Mouse (Mus musculus) heart, adult 8-10 months (tissue): Measurements from ENCODE around the gene Dcdc2a. TPM values are rescaled to one million over a fixed set of nuclear protein-coding genes. Genes with fewer than 3 reads are reported as not detected.

Experiments used
- DNase-seq: peaks from one replicate; pipeline ENCODE4 v3.0.0; 2022; ENCODE audit warnings: low spot score
- total RNA-seq, 4 experiments: library from RNA; stranded (reverse); gene quantifications; 2 replicates each; pipeline ENCODE4 v1.2.4; 2022

Dcdc2a gene
- total RNA-seq: not detected

DNA sequence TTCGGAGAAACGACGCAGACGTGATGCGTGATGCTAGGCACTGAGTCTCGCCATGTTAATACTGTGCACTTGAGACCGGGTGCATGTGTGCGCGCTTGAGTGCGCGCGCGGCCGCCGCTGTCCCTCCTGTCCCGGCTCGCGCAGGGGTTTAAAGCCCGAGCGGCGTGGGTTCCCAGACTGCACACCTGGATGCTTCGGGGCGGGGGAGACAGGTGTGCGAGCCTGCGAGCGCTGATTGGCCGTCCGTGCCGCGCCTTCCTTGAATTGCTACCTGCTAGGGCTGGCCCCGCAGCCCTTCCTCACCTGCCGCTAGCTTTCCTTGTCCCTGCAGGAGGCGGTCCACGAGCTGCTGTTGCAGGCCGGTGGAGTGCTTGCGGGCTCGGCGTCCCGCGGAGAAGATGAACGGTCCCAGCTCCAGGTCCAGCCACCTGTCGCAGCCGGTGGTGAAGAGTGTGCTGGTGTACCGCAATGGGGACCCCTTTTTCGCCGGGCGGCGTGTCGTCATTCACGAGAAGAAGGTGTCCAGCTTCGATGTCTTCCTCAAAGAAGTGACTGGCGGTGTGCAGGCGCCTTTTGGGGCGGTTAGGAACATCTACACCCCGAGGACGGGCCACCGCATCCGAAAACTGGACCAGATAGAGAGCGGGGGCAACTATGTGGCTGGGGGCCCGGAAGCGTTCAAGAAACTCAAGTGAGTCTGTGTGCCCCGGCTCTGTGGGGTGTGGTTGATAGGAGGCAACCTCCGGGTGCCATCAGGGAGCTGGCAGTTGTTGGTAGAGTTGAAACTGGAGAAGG lies at the start of gene Dcdc2a:
Gene Dcdc2a, plus strand, starts transcription at position 132 of the 795 bp plus-strand sequence.
- no peak for DNase-seq

DNA sequence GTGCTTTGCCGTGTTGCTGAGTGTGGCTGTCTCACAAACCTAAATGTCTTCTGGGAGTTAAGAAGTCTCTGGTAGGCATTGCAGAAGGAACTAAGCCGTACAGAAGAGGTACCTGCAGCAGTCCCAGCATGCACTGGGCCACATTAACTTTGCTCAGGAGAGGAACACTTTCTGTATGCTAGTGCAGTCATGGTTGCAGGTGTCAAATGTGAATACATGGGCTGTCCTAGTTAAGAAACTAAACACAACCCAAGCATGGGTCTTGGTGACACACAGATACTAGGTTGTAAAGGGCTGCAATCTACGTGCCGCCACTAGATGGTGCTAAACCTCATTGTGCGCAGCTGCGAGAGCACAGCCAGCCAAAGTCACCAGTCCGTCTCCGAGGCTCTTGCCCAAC lies 48.7 kb upstream of the Dcdc2a start:
- no peak for DNase-seq

DNA sequence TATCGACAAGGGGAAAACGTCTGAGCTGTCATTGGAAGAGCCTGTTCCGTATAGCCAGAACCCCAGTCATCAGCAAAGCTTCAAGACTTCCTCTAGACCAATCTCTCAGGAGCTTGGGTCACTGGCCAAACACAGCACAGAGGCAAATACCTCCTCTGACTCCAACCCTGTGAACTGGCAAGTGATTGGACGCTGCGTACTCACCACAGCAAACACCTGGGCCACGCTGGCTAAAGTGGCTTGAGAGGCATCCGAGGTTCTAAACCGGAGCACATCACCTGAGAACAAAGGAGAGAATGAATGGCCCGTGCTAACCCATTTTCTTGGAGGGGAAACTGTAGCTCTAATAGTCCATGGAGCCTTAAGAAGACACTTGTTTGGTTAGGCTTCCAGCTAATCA lies 37.5 kb upstream of the Dcdc2a start:
- DNase-seq: no peak

DNA sequence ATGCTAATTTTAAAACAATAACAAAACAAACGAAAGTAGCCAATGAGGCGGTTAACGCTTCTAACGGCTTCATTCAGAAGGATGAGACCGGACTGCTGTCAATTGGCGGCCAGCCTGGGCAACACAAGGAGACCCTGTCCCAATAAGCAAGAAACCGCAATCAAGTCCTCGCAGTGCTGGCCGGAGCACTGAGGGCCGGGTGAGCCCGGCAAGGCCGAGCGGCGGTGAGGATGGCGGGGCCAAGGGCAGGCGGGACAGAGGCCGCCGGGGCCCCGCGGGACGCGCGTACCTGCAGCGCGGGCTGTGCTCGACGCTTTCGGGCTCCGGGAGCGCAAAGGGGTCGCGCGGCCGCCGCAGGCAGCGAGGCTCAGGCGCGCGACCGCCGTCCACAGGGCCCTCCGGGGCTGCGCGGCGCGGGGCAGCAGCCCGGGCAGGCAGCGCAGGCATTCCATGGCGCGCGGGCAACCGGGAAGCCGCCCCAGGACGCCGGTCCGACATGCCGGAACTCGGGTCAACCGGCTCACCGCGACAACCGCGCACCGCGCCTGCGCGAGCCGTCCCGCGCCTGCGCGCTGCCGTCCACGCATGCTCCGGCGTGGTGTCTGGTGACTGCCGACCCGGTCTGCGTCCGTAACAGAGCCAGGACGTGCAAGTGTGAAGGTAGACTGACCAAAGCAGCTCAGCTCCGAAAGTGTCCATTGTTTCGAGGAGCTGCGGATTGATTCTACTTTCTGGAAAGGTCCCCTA lies 35.8 kb upstream of the Dcdc2a start, which contains the start of gene Mrs2:
Gene Mrs2, minus strand, starts transcription at position 587 of the 747 bp plus-strand sequence.
- peak; percentile 87 for DNase-seq

DNA sequence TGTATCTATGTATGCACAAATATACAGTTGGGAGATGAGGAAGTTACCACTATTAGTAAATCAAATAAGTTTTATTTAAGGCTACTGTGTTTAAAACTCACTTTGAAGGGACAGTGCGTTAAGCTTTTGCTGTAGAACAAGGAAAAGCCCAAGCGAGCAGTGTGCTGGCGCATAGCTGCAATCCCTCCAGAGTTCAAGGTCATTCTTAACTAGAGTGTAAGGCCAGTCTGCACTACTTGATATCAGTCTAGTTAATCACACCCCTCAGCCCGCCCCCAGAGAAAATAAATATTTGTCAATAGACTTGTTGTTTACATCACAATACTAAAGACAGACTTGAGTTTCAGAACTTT lies 35.3 kb upstream of the Dcdc2a start:
- DNase-seq: no peak

DNA sequence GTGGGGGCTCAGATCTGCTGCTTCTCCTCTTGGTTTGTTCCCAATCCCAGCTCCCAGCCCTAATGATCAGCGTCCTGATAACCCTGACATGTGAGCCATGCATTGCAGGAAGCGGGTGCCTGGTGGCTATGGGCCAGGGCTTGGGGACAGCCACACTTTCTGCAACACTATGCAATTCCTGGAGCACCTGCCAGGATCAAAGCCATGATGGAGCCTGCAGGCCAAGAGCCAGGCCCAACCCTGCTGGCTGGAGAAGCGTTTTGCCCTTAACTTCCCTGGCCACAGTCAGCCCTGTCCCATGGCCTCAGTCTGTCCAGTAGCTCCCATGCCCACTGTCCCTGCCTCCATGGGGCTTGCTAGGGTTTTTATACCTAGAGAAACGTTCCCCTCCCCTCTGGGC lies 33.4 kb upstream of the Dcdc2a start:
- no peak for DNase-seq

DNA sequence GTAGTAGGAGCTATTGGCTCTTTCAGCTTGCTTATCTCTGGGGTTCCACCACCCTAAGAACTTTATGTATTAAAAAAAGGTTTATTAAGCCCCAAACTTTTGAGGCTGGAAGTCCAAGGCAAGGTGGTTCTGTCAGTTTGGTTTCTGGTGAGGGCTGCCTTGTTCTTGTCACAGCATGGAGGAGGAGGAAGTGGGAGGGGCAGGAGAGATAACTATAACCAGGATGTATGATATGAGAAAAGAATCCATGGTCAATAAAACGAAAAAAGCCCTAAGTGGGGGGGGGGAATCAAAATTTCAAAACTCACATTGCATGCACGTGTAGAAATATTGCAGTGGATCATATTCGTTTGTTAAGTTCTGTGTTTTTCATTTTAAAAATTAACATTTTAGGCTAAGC lies 32.7 kb upstream of the Dcdc2a start:
- DNase-seq: no peak

DNA sequence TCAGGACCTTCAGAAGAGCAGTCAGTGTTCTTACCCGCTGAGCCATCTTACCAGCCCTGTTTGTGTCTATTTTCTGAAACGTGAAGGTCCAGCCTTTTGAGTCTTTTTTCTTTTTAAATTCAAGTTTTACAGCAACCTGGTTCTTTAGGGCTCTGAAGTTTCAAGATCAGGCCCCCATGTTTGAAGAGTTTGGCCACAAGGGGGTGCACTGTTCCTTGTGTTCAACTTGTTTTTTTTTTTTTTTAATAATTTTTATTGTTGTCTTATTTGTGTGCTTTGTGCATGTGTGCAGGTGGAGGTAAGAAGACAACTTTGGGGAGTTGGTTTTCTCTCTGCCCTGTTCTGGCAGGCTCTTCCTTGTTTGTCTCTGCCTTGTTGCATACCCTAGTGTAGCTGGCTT lies 31.1 kb upstream of the Dcdc2a start:
- no peak for DNase-seq

DNA sequence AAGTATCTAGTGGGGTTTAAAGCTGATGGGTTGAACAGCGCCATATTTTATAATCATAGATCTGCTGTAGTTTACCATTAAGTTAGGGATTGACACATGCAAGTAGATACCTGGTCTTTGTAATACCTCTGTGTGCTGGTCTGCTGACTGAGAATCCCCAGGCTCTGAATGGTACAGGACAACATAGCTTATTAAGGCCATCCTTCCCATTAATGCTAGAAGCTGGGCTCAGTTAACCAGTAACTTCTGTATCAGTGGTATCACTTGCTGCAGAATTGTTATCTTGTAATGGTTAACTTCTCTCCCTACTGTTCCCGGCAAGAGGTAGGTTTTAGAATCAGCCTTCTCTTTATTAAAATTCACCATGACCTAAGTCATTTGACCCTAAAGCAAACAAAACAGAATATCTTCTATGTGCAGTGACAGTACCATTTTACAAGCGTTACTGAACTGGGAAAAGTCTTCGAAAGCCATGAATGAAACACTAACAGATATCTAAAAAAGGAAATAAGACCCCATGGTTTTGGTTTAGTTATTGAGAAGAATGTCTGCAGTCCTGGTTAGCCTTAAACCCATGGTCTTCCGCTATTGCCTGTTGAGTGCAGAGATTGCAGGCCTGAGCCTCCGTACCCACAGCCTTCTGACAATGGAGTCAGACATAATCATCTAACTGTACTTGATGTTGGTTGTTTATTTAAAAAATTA lies 29.2 kb upstream of the Dcdc2a start:
- no peak for DNase-seq

DNA sequence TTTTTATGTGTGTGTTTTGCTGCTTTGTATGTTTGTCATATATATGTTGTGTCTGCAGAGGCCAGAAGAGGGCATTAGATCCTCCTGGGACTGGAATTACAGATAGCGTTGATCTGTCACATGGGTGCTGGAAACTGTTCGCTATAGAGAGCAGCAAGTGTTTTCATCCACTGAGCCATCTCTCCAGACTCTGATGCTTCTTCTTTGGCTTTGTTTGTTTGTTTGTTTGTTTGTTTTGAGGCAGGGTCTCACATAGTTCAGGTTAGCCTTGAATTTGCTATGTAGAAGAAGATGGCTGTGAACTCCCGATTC lies 28.7 kb upstream of the Dcdc2a start:
- no peak for DNase-seq

DNA sequence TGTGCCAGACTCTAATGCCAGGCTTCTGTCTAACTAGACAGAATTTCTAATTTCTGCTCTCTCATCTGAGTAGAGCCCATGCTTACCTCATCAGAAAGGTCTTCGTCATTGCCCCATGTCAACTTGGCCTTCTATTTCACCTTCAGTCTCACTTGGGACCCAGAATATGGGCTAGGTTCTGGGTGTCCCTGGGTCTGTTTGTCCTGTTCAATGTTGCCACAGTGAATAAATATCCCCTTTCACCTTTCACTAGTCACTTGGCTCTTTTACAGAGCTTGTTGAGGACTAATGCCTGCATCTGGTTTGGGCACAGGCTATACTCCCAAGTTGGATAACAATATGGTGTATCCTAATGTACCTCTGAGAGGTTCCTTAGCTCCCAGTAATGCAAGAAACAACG lies 16.3 kb upstream of the Dcdc2a start:
- no peak for DNase-seq

DNA sequence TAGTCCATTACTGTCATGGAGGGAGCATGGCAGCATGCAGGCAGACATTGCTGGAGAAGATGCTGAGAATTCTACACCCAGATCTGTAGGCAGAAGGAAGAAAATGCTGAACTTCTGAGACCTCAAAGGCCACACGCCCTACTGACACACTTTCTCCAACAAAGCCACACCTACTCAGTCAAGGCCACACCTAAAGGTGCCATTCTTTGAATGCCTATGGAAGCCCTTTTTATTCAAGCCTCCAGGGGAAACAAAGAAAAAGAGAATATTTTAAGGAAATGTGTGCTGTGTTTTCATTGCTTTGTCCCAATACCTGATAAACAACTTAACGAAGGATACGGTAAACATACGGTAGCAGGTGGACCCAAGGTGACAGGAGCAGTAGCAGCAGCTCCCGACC lies 3.1 kb upstream of the Dcdc2a start:
- no peak for DNase-seq

DNA sequence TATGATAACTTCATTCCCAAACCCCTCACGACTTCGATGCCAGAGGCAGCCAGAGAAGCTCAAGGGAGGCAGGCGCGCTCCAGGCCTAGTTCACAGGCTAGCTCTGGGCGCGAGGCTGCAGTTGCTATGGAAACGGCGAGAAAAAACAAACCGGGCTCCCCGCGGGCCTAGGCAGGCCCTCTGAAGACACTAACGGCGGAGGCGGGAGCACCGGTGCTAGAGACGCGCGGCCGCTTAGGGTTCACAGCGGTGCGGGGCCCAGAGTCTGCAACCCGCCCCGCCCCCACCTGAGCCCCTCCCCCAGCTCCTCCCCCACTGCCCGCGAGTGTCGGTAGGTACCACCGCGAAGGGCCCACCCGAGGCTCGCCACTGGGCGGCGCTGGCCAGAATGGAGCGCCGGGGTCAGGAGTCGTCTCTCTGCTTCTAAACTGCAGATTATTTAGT lies 671 bp upstream of the Dcdc2a start:
- no peak for DNase-seq

DNA sequence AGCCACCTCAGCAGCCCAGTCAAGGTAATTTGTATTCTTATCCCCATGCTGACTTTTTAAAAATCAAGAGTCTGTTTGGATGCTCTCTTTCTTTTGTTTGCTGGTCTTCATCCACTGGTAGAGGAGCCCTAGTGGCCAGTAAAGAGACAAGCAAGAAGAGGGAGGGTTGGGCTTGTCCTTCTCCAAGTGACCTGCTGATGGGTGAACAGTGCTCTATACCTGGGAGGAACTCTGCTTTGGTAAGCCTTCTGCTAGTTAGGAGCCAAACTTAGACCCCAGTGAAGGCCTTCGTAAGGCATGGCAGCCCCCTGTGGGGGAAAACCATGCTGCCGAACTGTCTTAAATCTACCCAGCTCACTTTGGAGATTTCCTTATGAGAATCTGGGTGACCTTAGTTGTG lies 10.9 kb downstream of the Dcdc2a start:
- DNase-seq: no peak

DNA sequence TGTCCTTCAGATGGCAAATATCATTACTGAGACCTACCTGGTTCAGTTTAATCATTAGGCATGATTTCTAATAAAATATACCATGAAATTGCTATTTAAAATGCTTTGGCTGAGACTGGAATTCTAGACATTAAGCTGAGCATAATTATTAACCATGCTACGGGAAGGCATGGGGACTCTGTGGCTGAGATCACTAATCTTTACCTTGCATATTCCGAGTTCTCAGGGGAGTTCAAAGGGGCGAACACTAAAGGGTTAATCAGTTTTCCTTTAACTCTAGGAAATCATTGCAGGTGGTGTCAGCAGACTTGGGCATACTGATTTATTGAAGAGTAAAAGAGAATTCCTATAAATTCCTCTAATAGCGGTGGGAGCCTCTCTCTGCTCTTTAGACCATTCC lies 11.4 kb downstream of the Dcdc2a start:
- no peak for DNase-seq

DNA sequence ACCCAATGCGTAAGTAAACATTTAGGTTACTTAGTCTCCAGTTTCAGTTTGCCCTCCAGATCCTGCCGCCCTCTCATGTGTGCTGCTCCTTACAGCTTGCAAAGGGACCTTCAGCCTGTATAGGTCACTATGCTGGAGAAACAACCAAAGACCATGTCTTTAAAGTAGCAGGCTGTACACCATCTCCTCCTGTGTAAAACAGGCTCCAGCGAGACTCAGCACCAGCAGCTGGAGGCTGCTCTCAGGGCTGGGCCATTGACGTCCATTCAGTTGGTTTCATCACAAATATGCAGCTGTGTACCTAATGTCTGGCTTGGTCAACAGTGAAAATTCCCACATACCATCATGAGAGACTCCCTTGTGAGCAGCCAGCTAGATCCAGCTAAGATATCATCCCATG lies 14.0 kb downstream of the Dcdc2a start:
- no peak for DNase-seq

DNA sequence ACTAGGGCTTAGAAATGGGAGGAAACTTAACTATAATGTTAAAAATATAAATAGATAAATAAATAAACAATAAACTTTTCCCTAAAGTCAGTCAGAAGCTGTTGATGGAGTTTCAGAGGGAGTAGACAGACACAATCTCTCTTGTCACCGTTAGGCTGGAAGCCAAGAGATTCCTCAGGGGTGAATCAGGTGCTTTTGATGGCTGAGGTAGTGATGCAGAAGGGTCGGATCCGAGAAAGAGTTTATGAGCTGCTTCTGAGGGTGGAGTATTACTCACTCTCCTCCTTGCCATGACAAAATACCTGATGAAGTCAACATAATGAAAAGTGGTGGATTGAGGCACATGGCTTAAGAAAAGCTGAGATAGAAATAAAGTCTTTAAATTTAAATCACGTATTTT lies 15.0 kb downstream of the Dcdc2a start:
- no peak for DNase-seq

DNA sequence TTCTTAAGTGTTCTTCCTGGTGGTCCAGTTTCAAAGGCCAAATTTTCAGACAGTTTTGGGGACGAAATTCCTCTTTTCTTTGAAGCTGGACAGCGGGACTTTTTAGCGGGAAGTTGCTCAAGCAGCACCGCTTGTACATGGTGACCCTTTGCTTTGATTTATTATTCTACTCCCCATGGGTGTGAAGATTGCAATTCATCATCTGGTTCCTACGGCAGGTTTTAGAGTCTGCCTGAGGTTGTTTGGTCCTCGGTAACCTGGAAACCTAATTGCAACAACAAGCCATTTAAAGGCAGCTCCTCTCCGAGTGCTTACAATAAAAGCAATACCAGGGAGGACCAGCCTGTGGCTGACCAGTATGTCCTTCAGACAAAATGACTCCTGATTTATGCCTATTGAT lies 21.5 kb downstream of the Dcdc2a start:
- no peak for DNase-seq

DNA sequence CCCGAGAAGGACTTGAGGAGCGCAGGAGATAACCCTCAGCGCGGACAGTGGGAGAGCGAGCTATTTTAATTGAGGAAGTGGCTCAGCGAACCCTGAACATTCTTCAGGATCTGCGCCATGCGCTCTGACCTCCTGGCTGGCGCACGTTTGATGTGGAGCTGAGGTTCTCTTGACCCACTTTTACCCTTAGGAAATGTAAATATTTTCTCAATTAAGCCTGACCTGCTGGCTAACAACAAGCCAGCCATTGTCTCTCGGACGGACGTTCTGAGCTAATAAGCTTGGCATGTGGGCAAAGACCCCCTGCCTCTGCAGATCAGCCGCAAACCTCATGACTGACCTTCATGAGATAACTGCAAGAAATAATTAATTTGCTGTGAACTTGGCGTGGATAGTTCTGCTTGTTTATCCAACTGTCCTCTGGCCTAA lies 27.4 kb downstream of the Dcdc2a start:
- DNase-seq: no peak

DNA sequence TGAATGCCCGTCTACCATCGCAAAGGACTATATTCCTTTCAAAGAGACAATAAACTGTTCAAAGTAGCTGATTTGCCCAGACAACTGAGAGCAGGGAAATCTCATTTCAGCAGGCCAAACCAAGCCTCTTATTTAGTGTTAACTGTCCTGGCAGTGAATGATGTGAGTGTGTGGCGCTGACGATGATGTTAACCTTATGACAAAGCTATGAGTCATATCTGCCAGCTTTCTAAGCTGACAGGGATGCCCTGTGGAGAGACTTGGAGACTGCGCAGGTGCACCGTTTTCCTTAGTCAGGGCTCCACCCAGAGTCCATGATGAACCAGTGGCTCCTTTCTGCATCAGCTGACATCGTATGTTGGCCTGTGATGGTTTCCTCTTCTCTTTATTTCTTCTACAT lies 29.3 kb downstream of the Dcdc2a start:
- DNase-seq: no peak

DNA sequence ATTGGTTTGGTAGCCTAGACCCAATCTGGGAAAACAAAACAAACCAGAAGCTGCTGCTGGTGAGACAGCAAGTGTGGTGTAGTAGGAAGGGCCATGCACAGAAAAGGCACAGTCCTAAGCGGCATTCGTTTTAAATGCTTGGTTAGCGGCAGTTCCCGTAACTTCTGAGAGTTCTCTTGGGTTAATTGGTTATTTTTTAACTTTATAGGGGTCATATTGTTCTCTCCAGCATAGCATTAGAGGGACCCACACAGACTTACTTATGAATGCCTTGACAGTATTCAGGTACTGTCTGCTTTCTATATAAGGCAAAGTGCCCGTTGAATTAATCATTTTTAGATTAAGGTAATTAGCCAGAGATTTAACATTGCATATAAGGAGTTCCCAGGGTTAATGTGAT lies 35.5 kb downstream of the Dcdc2a start:
- no peak for DNase-seq

DNA sequence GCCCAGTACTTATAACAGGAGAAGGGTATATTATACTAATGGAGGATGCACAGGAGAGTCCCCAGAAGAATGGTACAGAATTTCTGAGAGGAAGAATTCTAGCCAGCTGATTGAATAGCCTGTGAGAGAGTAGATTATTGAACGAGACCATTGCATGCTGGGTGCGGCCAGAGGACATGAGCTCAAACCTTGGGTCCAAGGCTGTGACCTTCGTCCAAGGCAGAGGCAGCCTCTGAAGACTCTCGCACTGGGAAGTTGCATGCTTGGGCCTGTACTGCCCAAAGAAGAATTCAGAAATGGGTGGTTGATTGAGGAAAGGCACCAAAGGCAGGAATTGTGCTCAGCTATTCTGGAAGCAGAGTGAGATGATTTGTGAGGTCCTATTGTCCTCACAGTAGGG lies 38.0 kb downstream of the Dcdc2a start:
- no peak for DNase-seq

DNA sequence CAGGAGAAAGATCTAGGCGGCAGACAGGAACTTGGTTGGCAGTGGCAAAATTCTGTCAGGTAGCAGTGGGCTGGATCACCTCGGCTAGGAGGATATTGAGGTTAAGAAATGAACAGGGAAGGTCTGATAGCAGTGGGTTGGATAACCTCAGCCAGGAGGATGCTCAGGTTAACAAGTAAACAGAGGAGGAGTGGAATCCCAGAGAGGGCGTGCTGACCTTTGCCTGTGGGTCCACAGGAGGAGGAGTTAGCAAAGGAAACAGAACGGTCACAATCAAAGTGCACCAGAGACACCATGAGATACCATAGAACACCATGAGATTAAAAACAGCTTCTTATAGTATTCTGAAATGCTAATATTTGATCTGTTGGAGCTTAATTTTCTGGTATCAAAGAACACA lies 38.6 kb downstream of the Dcdc2a start:
- no peak for DNase-seq
